Mouse (Mus musculus): ENCODE measurements around the gene Serpinc1.
A peak's percentile ranks its signal among the peaks of the same experiment; 100 is the strongest.
"Not testable (repeated sequence)": the region's sequence is repeated elsewhere in the genome, so short reads cannot be mapped to it uniquely, and the experiment has no call there.

Serpinc1 gene

DNA sequence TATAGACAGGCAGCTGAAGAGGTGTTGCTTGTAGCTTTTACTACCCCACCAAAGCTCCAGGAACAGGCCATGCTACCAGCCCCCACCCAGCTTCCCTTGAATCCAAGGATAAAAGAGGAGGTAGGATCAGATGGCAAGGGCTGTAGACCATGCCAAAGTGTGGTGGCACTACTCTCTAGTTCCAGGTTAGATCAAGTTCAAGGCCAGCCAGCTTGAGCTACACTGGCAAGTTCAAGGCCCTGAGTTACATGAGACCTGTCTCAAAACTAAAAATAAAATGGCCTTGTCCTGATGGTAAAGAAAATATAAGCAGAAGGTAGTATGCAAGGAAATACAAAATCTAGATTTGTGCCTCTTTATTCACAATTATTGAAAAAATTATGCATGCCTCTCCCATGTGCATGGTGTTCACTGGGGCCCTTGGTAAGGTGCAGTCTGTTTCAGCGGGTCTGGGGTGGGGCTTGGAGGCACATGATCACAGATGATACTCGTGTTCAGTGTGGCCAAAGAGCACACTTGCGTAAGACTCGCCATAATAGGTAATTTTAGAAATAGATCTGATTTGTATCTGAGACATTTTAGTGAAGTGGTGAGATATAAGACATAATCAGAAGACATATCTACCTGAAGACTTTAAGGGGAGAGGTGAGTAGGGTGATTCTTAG lies at the start of gene Serpinc1:
TSS of gene Serpinc1 (plus strand) at position 515 of the 665 bp plus-strand sequence.
- DNase-seq (ENCODE audit: extremely low read depth, low read depth): no peak

DNA sequence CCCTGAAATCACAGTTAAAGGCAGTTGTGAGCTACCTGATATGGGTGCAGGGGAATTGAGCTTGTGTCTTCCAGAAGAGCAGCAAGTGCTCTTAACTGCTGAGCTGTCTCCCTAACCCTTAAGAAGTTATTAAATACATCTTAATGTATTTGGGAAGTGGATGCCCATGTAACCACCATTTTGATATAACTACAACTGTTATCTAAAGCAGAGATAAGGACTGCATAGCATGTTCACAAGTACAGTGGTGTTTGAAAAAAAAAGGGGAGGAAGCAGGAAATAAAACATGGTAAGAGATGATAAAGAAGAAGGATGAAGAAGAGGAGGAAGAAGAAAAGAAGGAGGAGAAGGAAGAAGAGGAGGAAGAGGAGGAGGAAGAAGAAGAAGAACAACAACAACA lies 47.1 kb upstream of the Serpinc1 start:
- no peak for DNase-seq (ENCODE audit: extremely low read depth, low read depth)

DNA sequence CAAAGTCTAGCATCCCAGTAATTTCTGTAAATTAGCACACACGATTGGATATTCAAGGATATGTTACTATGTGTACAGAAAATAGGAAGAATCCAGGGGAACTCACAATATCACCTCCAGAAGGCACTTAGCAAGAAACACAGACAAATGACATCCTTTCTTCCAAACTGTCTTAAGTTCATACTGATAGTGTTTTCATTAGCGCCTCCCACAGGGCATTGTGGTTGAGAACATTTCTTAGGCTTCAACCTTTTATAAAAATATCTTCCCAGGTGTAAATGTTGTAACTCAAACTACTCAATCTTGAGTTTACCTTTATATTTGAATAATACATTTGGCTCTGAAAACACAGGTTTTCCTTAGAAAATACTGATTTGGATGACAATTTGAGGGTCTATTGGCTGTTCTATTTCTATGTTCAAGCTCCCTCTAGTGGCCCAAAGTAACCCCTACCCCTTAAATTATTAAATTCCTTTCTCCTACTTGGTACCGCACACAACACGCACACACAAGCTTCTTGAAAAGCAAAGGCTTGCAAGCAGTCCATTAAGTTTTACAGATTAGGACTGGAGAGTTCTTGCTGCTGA lies 44.4 kb upstream of the Serpinc1 start:
- DNase-seq (ENCODE audit: extremely low read depth, low read depth): no peak

DNA sequence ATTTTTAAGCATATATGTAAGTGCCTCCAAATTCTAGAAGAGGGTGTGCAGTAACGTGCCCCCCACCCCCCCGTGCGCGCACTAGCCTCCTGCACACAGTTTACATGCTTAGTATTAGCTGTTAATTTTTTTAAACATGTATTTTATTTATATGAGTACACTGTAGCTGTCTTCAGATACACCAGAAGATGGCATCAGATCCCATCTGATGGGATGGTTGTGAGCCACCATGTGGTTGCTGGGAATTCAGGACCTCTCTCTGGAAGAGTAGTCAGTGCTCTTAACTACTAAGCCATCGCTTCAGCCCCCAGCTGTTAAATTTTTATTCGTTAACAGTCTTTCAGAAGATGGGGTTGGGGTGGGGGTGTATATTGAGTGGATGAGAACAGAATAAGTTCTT lies 42.8 kb upstream of the Serpinc1 start:
- no peak for DNase-seq (ENCODE audit: extremely low read depth, low read depth)

DNA sequence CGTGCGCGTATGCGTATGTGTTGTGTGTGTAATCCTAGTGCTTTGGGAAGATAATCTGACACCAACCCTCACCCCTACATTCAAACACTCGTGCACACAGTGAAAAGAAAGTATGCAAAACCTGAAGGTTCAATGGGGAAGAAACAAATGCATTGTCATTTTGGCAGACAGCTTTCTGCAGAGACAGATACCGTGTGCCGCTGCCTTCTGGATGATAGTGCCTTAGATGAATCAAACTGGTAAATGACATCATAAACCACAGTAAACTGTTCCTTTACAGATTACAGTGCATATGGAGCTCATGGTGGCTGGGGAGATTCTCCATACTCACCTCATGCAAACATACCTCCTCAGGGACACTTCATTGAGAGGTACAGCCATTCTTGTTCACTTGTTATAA lies 15.2 kb upstream of the Serpinc1 start:
- peak; percentile 54 for DNase-seq (ENCODE audit: extremely low read depth, low read depth)

DNA sequence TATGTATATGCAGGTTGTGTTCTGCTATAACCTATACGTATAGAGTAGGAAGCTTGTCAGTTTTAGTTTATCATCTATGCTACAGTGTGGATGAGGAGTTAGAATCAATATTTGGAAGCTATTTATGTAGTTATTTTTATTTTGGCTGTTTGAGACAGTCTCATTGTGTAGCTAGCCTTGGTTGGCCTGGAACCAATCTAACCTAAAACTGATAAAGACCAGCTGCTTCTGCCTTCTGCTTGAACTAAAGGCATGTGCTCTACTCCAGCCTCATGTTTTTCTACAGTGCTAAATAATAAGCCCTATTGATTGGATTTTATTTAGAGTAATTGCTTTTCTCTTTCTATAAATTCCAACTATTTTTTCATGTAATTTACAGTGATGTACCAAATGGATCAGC lies 11.1 kb upstream of the Serpinc1 start:
- DNase-seq (ENCODE audit: extremely low read depth, low read depth): no peak

DNA sequence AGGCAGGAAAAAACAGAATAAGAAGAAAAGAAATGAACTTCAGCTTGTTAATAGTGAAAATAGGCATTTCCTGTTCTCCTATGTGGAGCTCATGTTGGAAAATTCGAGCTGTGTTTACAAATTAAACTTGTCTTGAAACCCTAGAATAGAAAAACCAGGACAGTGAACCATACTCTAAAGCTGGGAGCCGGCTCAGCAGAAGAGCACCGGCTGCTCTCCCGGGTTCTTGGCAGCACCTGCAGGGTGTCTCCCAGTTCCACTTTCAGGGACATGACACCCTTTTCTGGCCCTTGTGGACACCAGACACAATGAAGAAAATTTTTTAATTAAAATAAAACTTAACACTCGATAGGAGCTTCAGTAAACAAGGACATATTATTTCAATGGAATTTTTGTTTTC lies 9.7 kb upstream of the Serpinc1 start:
- no peak for DNase-seq (ENCODE audit: extremely low read depth, low read depth)

DNA sequence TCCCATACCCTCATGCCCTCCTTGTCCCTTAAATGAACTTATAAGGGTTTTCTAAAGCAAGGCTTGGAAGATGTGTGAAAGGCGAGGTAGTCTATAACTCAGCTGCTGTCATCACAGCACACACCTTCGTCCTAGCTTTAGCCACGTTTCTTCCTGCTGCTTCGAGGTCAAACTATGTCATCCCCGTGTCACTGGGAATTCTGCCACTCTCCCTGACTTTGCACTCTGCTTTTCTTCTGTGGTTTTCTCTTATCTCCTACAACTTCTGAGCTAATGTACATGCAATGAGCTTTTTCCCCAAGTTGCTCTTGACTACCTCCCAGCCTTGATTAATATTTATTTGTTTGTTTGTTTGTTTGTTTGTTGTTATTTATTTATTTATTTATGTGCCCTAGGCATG lies 1.6 kb downstream of the Serpinc1 start:
- DNase-seq (ENCODE audit: extremely low read depth, low read depth): no peak

DNA sequence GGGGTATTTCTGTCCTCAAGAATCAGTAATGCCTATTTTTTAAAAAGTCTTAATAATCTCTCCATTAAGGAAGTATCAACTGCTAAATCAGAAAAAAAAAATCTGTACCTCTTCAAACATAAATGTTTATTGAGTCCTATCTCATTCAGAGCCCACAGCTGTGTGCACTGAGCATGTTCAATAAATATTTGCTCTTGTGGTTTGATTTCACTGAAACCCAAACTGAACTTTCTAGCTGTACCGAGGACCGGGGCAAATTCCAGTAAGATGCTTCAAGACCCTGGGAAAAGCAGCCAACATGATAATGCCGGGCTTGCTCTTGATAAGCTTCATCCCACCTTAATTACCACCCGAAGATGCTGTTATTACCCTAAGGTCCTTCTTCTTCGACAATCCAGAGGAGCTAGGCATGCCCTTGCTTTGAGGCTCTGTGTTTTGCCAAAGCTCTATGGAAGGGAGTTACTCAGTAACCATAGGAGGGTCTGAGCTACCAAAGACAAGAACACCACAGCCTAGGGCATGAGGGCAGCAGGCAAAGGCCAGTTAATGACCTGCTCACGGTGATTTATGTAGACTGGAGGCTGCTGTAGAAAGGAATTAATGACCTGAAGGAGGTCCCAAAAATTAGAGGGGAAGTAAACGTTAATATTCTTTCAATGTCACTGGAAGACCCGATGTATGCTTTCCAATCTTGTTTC lies 2.3 kb downstream of the Serpinc1 start:
- no peak for DNase-seq (ENCODE audit: extremely low read depth, low read depth)

DNA sequence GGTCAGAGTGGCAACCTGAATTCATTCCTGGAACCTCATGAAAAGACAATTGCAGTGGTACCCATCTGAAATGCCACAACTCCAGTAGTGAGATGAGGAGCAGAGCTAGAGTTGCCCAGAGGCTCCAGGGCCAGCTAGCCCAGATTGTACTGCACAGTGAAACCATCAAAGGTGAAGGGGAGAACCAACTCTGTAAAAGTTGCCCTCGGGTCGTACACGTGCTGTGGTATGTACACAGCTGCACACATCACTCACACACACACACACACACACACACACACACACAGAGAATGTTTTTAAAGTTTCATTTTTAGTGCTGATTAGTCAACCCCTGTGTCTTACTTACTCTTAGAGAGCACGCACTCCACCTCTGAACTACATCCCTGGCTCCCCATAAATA lies 3.0 kb downstream of the Serpinc1 start:
- no peak for DNase-seq (ENCODE audit: extremely low read depth, low read depth)

DNA sequence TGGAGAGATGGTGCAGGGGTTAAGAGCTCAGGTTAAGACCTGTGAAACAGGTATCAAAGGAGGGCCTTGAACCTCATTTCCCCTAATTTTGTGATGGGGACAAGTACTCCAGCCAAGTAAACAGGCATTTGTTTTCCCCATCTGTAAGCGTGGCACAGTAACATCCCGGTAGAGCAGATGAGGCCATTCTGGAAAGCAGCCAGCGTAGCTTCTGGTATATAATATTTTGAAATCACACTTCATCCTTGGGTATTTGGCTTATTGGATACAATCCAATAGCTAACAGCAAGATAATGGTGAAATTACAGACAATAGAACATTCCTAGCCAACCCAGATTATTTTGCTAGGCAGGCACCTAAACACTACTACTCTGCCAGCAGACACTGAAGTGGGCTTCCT lies 4.5 kb downstream of the Serpinc1 start:
- DNase-seq (ENCODE audit: extremely low read depth, low read depth): no peak

DNA sequence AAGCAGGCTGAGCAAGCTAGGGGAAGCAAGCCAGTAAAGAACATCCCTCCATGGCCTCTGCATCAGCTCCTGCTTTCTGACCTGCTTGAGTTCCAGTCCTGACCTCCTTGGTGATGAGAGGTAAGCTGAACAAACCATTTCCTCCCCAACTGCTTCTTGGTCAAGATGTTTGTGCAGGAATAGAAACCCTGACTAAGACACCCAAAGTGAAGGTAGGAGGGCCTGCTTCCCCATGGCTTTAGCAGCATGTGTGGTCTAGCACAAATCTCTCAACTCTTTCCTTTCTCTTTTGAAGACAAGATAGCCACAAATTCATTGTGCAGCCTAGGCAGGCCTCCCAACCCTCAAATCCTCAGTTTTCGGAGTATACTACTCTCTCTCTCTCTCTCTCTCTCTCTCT lies 6.3 kb downstream of the Serpinc1 start:
- DNase-seq (ENCODE audit: extremely low read depth, low read depth): not testable (repeated sequence)

DNA sequence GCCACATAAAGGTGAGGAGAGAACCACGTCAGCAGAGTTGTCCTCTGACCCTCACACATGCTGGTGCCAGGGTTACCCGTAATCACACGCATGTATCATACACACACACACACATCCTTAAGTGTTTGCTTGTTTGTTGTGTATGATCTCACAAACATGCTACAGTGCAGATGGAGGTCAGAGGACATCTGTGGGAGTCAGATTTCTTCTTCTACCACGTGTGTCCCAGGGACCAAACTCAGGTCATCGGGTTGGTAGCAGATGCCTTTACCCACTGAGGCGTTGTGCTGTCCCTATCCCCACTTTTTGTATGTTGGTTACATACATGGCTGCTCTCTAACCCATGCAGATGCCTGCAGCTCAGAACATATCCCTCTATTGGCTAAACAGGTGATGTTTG lies 7.1 kb downstream of the Serpinc1 start:
- no peak for DNase-seq (ENCODE audit: extremely low read depth, low read depth)

DNA sequence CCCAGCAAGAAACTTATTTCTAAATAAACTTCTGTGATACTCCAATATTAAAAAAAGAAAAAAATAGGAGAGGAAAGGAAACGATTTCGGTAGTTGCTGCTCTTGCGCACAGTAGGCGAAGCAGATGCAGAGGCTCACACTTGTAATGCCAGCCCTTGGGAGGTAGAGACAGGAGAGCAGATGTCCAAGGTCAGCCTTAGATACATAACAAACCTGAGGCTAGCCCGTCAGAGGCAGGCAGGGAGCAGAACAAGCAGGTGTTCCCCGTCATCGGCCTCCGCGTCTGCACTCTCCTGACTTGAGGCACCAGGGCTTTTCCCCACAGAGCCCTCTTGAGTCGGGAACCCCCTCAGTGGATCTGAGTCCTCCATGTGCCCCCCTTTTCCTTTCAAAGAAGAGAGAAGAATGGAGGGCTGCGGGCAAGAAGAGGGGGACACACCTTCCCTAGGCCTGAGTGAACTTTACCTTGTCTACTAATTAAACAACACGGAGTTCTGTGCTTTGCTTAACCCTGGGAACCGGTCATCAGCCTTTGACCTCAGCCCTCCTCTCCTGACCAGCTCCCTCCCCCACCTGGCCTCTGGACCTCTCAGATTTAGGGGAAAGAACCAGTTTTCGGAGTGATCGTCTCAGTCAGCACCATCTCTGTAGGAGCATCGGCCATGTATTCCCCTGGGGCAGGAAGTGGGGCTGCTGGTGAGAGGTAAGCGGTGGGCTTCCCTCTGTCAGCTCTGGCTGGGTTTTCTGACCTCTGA lies 8.7 kb downstream of the Serpinc1 start:
- DNase-seq (ENCODE audit: extremely low read depth, low read depth): no peak

DNA sequence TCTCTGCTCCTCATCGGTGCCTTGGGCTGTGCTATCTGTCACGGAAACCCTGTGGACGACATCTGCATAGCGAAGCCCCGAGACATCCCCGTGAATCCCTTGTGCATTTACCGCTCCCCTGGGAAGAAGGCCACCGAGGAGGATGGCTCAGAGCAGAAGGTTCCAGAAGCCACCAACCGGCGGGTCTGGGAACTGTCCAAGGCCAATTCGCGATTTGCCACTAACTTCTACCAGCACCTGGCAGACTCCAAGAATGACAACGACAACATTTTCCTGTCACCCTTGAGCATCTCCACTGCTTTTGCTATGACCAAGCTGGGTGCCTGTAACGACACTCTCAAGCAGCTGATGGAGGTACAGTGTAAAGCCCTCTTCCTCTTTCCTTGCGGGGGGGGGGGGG lies 11.0 kb downstream of the Serpinc1 start:
- DNase-seq (ENCODE audit: extremely low read depth, low read depth): no peak

DNA sequence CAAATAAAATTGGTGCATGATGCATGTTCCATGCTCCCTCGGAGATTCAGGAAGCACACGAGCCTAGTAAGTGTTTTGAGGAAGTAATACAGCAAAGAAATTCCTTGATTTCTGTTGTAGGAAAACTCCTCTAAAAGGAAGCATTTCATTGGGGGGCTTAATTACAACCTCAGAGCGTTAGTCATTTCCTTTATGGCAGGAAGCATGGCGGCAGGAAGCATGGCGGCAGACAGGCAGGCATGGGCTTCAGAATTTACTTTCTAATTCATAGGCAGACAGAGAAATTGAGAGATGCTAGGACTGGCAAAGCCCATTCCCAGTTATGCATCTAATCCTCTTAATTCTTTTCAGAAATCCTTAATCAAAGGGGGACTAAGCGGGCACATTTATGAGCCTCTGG lies 15.5 kb downstream of the Serpinc1 start:
- DNase-seq (ENCODE audit: extremely low read depth, low read depth): no peak

DNA sequence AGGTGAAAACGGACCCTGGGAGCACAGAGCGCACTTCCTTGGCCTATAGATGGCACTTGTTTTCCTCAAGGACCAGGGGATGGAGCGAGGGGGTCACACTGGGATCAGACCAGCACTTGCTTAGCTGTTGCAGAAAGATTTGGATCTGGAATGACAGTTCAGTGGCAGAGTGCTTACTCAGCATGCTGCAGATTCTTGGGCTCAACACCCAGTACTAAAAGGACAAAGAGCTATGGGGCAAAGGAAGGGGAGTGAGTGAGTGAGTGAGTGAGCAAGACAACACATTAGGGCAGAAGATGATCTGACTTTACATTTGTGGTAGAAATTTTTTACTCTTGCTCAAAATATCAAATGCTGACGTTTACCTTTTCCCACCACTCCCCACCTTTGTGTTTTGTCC lies 26.6 kb downstream of the Serpinc1 start:
- DNase-seq (ENCODE audit: extremely low read depth, low read depth): no peak

DNA sequence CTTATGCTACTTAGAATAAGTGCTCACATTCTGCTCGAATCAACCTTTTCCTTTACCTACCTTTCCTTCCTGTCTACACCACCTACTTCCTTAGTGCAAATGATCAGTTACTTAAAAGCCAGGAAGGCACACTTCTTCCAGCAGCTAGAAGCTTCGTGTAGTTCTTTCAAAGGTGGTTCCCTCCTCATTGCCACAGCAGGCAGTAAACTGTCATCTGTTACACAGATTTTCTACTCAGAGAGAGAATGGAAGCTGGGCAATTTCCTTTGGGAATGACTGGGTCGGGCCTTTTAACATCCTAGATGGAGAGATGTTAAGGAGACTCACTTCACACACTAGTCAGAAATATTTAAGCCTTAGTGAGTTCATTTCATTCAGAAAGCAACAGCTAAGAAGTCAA lies 27.1 kb downstream of the Serpinc1 start:
- DNase-seq (ENCODE audit: extremely low read depth, low read depth): no peak

DNA sequence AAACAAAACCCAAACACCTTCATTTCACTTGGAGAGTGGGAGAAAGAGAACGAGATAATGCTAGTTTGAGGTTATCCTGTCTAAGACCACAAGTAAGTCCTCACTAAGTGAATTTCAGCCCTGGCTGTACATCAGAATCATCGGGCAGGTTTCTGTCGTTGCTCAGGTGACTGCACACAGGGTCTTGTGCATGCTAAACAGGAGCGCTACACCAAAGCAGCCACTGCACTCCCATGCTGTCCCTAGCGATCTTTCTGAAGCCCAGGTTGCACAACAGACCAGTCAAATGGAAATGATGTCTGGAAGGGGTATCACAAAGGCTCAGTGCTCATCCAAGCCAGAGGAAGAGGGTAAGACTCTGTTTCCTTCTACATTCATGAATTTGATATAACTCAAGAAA lies 28.1 kb downstream of the Serpinc1 start:
- DNase-seq (ENCODE audit: extremely low read depth, low read depth): no peak

DNA sequence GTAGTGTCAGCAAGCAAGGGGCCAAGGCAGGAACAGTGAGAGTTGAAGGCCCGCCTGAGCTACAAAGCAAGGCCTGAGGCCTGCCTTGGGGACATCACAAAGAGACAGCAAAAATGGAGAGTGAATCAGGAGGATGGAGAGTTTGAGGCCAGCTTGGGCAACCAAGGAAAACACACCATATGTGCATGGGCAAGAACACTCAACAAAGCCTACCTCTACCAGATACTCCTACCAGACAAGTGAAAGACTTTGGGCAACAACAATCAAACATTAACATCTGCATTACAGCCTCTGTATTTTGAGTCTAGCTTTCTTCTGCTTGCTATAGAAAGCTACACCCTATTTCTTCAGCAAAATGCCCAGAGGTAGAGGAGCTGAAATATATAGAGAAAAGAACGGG lies 29.7 kb downstream of the Serpinc1 start:
- DNase-seq (ENCODE audit: extremely low read depth, low read depth): no peak

DNA sequence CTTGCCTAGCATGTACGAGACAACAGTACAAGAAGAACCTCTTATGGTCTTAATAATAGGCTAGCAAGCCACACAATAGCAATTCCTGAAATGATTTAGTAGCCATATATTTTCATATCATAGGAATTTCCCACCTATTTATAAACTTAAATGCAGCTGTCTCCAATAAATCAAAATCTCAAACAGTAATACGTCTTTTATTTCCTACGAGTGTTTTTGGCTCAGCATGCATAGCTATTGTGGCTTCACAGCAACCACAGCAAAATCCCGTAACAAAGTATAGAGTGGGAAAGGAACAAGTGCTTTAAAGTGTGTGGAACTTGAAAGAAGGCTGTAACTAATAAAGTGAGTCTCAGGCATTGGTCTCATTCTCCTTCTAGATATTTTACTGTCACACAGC lies 32.1 kb downstream of the Serpinc1 start:
- no peak for DNase-seq (ENCODE audit: extremely low read depth, low read depth)

DNA sequence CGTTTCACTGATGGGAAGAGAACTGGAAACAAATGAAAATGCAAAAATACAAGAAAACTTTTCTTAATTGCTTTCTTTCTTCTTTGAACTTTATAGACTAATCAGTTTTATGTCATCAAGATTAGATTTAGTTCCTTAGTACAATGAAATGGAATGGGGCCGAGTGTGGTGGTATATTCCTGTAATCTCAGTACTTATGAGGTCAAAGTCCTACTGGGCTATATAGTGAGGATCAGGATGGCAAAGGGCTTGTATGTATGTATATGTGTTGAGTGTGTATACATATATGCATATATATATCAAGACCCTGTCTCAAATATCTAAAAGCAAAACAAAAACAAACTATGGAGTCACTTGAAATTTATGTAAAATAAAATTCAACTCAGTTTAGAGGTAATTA lies 38.0 kb downstream of the Serpinc1 start:
- no peak for DNase-seq (ENCODE audit: extremely low read depth, low read depth)

Measured in MEL-GATA-1-ER (cell line).